Mouse (Mus musculus) right cerebral cortex, adult 2 months (tissue): ENCODE results near the gene Polr3f.

ENCODE experiments used
- DNase-seq, 2 experiments: peaks; one replicate each; pipeline ENCODE4 v3.0.0; 2021 to 2022; ENCODE audit warnings: low spot score in 2 of 2

The Polr3f gene

DNA sequence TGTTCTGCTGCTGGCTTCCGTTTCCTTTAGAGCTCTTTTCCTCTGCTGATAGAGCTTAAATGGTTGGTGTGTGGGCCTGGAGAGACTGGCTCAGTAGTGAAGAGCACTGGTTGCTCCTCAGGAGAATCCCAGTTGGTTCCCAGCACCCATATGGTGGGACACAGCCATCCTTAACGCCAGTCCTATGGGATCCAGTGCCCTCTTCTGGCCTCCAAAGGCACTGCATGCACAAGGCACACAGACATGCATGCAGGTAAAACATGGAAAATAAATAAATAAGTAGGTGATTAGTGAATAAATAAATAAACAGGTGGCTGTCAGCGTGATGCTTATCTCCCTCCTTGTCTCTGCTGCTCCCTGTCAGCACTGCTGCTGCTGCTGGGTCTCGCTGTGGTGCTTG, 61.2 kb downstream of the Polr3f start:
- no peak for DNase-seq
